Mouse (Mus musculus) embryonic facial prominence, embryonic 13.5 days (tissue): ENCODE measurements at regions not wholly inside any gene's neighbourhood (a gene's known extent, or its start where the extent isn't known, plus 50 kb on each side); places are given as distances from the start of the nearest gene placed in this dataset.

Source experiments
- ATAC-seq: fragments of 200-750 bp; cut with Nextera tagmentation; 2 replicates; pipeline ENCODE4 v1.8.0; 2017; ENCODE audit warnings: low read depth; ENCODE audit not compliant: insufficient number of reproducible peaks, insufficient read depth, low FRiP score, low TSS enrichment
- H3K27ac ChIP-seq: fragments of 300-500 bp; sonication (generic); 2 replicates; pipeline ENCODE4 v1.5.1; 2015; ENCODE audit warnings: moderate library complexity, mild to moderate bottlenecking, inconsistent platforms
- H3K27me3 ChIP-seq: fragments of 300-500 bp; sonication (generic); 2 replicates; pipeline ENCODE4 v1.6.1; 2015; ENCODE audit warnings: mild to moderate bottlenecking, inconsistent platforms
- H3K36me3 ChIP-seq: fragments of 300-500 bp; sonication (generic); 2 replicates; pipeline ENCODE4 v1.6.1; 2015; ENCODE audit warnings: mild to moderate bottlenecking, inconsistent platforms
- H3K4me1 ChIP-seq: fragments of 300-500 bp; sonication (generic); 2 replicates; pipeline ENCODE4 v1.6.1; 2015; ENCODE audit warnings: inconsistent platforms
- H3K4me2 ChIP-seq: fragments of 300-500 bp; sonication (generic); 2 replicates; pipeline ENCODE4 v1.6.1; 2015; ENCODE audit warnings: moderate library complexity, mild to moderate bottlenecking, inconsistent platforms
- H3K4me3 ChIP-seq: fragments of 300-500 bp; sonication (generic); 2 replicates; pipeline ENCODE4 v1.5.1; 2015; ENCODE audit warnings: mild to moderate bottlenecking, inconsistent platforms
- H3K9ac ChIP-seq: fragments of 300-500 bp; sonication (generic); 2 replicates; pipeline ENCODE4 v1.6.1; 2015; ENCODE audit warnings: mild to moderate bottlenecking, inconsistent platforms
- H3K9me3 ChIP-seq: fragments of 300-500 bp; sonication (generic); 2 replicates; pipeline ENCODE4 v1.6.1; 2016; ENCODE audit warnings: inconsistent platforms
- WGBS: fragments of 180-500 bp; shearing (Covaris S2); methylation state at CpG from one replicate; pipeline ENCODE4 v1.1.7; 2015; ENCODE audit warnings: mixed read lengths; 5-methylcytosine and 5-hydroxymethylcytosine counted together

DNA sequence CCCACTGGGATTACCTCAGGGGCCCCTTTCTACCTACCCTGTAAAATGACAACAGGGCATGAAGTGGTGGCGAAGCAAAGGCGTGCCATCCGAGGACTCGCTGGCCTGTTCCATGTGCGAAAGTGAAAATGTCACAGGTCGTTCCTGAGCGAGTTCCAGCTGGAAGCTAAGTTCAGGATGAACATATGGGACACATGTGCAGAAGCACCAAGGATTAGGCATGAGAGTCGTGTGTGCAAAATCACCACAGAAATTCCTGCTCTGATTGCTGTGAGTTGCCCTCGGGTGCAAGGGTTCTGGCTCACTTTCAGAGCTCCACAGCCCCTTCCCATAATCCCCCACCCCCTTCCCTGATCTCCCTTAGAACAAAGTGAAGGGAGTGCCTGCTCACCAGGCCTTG lies 147.6 kb upstream of the Nfe2l3 start:
- H3K27ac ChIP-seq: peak overlapping the region; percentile 87
- no peak overlapping the region for H3K4me3 ChIP-seq
- 51% methylated on average over 9 of the region's 9 CpGs for WGBS
- H3K9ac ChIP-seq: no peak overlapping the region
- H3K4me2 ChIP-seq: peak overlapping the region; percentile 27; the same call in 1 of the 2 replicates
- no peak for ATAC-seq
- peaks cover 45% of the 10 kb centered on the region for H3K4me1 ChIP-seq
- no peaks in the 10 kb centered on the region for H3K36me3 ChIP-seq
- no peaks in the 10 kb centered on the region for H3K27me3 ChIP-seq
- H3K9me3 ChIP-seq: no peaks in the 10 kb centered on the region

- H3K4me3 ChIP-seq: no peak overlapping the region
- H3K4me2 ChIP-seq: no peak overlapping the region
- no peak overlapping the region for H3K9ac ChIP-seq
- peaks cover 45% of the 10 kb centered on the region for H3K4me1 ChIP-seq
- H3K36me3 ChIP-seq: no peaks in the 10 kb centered on the region
- no peaks in the 10 kb centered on the region for H3K27me3 ChIP-seq
- ATAC-seq: no peak
- no peak overlapping the region for H3K27ac ChIP-seq
- H3K9me3 ChIP-seq: no peaks in the 10 kb centered on the region
- WGBS: 84% methylated on average over 2 of the region's 2 CpGs
Observed at GRCm38 (mm10) chr6:51286836-51287235, 145.6 kb upstream of the Nfe2l3 start.

DNA sequence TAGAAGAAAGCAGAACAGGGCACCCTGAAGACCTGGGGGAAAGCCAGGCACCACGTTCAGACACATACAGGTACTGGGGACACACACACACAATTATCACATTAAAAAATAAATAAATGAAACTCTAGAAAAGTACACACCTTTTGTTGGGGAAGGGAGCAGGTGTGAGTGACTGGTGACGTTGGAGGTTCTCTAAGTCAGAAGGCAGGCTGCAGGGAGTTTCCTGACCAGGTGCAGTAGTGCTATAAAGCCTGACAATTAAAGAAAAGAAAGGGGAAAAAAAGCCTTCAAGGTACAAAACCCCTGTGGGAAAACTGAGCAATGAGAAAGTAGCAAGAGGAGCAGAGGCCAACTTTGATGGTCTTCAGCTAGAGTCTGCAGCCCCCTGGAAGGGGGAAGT lies 145.1 kb upstream of the Nfe2l3 start:
- 65% methylated on average over 2 of the region's 2 CpGs for WGBS
- Histone ChIP-seq H3K27me3 (no peaks in the 10 kb centered on the region), H3K9ac (no peak overlapping the region), H3K4me2 (no peak overlapping the region), H3K4me3 (no peak overlapping the region), H3K36me3 (no peaks in the 10 kb centered on the region), H3K9me3 (no peaks in the 10 kb centered on the region), H3K27ac (peak overlapping the region; percentile 28; the same call in 1 of the 2 replicates), H3K4me1 (peaks cover 45% of the 10 kb centered on the region)
- no peak for ATAC-seq

DNA sequence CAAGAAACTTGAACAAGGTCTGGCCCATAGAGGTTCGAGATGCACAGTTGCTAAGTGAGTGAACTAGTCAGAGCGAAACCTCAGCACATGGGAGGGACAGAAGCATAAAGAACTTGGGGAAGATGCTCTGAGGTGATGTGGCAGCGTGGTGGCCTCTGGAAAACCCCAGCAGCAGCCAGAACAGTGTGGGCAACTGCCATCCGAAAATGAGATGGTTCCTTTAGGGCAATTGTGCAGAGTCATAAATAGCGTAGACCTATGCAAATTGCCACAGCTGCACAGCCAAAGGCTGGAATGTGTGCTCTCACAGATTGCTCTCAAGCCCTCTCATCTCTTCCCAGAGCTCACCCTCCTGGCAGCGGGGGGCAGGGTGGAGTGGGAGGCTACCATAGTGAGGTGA lies 144.7 kb upstream of the Nfe2l3 start:
- peaks cover 44% of the 10 kb centered on the region for H3K4me1 ChIP-seq
- no peak overlapping the region for H3K9ac ChIP-seq
- 53% methylated on average over 6 of the region's 6 CpGs for WGBS
- no peaks in the 10 kb centered on the region for H3K9me3 ChIP-seq
- no peaks in the 10 kb centered on the region for H3K27me3 ChIP-seq
- ATAC-seq: no peak
- H3K36me3 ChIP-seq: no peaks in the 10 kb centered on the region
- peak overlapping the region; percentile 28; the same call in 1 of the 2 replicates for H3K27ac ChIP-seq
- no peak overlapping the region for H3K4me3 ChIP-seq
- H3K4me2 ChIP-seq: no peak overlapping the region

- WGBS: 79% methylated on average over 7 of the region's 7 CpGs
Observed at GRCm38 (mm10) chr6:51288306-51289066, 144.0 kb upstream of the Nfe2l3 start.

DNA sequence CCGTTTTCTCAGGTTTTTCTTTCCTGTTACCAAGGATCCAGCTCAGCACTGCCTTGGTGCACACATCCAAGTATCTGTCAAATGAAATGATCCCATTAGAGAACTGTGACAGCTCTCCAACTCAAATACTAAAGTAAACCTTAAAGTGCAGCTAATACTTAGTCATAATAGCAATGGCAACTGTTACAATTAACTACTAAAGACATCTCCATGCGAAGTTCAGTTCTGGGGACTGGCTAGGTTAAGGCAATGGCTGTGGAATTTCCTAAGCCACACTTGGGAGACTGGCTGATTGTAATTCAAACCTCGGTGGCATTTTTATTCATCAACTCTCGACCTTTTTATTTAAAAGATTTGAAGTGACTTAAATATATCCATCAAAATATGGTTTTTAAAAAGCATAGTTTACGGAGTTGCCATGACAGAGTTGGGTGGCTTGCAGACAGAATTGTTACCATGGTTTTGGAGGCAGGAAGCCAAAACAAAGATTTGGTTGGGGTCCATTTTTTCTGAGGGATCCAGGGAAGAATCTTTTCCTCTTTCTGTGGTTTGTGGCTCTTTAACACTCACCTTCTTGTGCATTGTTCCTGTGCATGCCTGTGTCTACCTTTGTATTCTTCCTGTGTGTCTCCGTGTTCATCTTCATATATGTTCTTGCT lies 143.3 kb upstream of the Nfe2l3 start:
- ATAC-seq: no peak
- Histone ChIP-seq H3K9me3 (no peaks in the 10 kb centered on the region), H3K4me3 (no peak overlapping the region), H3K36me3 (no peaks in the 10 kb centered on the region), H3K9ac (no peak overlapping the region), H3K4me1 (peaks cover 33% of the 10 kb centered on the region), H3K27me3 (no peaks in the 10 kb centered on the region), H3K4me2 (no peak overlapping the region), H3K27ac (no peak overlapping the region; the same call in 1 of the 2 replicates)
- 58% methylated on average over 6 of the region's 6 CpGs for WGBS

More at GRCm38 (mm10) chr6:51288306-51289066, 144.0 kb upstream of the Nfe2l3 start:
- H3K4me2 ChIP-seq: no peak overlapping the region
- no peak overlapping the region for H3K9ac ChIP-seq
- 0 out of 2 replicates have a peak overlapping the region, but pooled peaks have one; percentile 28 for H3K27ac ChIP-seq
- ATAC-seq: no peak
- peaks cover 37% of the 10 kb centered on the region for H3K4me1 ChIP-seq
- H3K27me3 ChIP-seq: no peaks in the 10 kb centered on the region
- H3K9me3 ChIP-seq: no peaks in the 10 kb centered on the region
- no peaks in the 10 kb centered on the region for H3K36me3 ChIP-seq
- no peak overlapping the region for H3K4me3 ChIP-seq

- Histone ChIP-seq H3K27me3 (peaks cover 4% of the 10 kb centered on the region; the same call in 1 of the 2 replicates), H3K4me2 (no peak overlapping the region), H3K27ac (no peak overlapping the region), H3K4me1 (no peaks in the 10 kb centered on the region), H3K9me3 (peaks cover 8% of the 10 kb centered on the region), H3K4me3 (no peak overlapping the region), H3K9ac (no peak overlapping the region), H3K36me3 (no peaks in the 10 kb centered on the region)
- no peak for ATAC-seq
- WGBS: 80% methylated on average over 11 of the region's 11 CpGs
Observed at GRCm38 (mm10) chr6:51300694-51301417, 131.6 kb upstream of the Nfe2l3 start.

GRCm38 (mm10) chr6:51301831-51302230 lies 130.6 kb upstream of the Nfe2l3 start:
- no peak overlapping the region for H3K9ac ChIP-seq
- H3K27ac ChIP-seq: no peak overlapping the region
- no peak for ATAC-seq
- no peak overlapping the region for H3K4me2 ChIP-seq
- no peak overlapping the region for H3K4me3 ChIP-seq
- no peaks in the 10 kb centered on the region for H3K4me1 ChIP-seq
- WGBS: 92% methylated on average over 4 of the region's 4 CpGs
- H3K9me3 ChIP-seq: peaks cover 8% of the 10 kb centered on the region
- peaks cover 4% of the 10 kb centered on the region; the same call in 1 of the 2 replicates for H3K27me3 ChIP-seq
- no peaks in the 10 kb centered on the region for H3K36me3 ChIP-seq

DNA sequence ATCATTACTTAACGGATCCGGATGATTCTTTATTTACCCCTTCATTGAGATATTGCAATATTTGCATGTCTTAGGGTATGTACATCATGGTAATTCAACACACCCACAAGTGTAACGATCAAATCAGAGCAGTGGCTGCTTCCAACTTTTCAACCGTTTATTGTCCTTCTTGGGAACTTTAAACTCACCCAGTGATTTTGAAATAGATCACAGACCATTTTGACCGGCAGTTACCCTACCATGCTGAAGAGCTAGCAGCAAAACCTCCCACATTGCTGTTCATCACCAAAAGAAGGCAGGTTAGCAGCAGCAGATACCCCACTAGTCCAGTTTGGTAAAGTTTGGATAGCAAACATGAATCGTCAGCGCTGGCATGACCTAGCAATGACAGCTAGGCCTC lies 130.2 kb upstream of the Nfe2l3 start:
- Histone ChIP-seq H3K27ac (no peak overlapping the region), H3K4me1 (no peaks in the 10 kb centered on the region), H3K36me3 (no peaks in the 10 kb centered on the region), H3K9me3 (peaks cover 8% of the 10 kb centered on the region), H3K4me3 (no peak overlapping the region), H3K9ac (no peak overlapping the region), H3K27me3 (peaks cover 4% of the 10 kb centered on the region; the same call in 1 of the 2 replicates), H3K4me2 (no peak overlapping the region)
- WGBS: 91% methylated on average over 7 of the region's 7 CpGs
- no peak for ATAC-seq

- no peaks in the 10 kb centered on the region for H3K9me3 ChIP-seq
- 68% methylated on average over 2 of the region's 2 CpGs for WGBS
- ATAC-seq: no peak
Observed at GRCm38 (mm10) chr6:51318341-51318740, 114.1 kb upstream of the Nfe2l3 start.

GRCm38 (mm10) chr6:51320019-51320418 lies 112.5 kb upstream of the Nfe2l3 start:
- H3K36me3 ChIP-seq: no peaks in the 10 kb centered on the region
- H3K4me1 ChIP-seq: peaks cover 8% of the 10 kb centered on the region
- H3K9me3 ChIP-seq: no peaks in the 10 kb centered on the region
- H3K4me2 ChIP-seq: no peak overlapping the region
- WGBS: 74% methylated on average over 1 of the region's 1 CpGs
- H3K27ac ChIP-seq: no peak overlapping the region
- no peaks in the 10 kb centered on the region for H3K27me3 ChIP-seq
- ATAC-seq: no peak
- H3K9ac ChIP-seq: 0 out of 2 replicates have a peak overlapping the region, but pooled peaks have one; percentile 11
- no peak overlapping the region for H3K4me3 ChIP-seq

More at GRCm38 (mm10) chr6:51318341-51318740, 114.1 kb upstream of the Nfe2l3 start:
- no peak overlapping the region for H3K9ac ChIP-seq
- H3K36me3 ChIP-seq: no peaks in the 10 kb centered on the region
- peaks cover 5% of the 10 kb centered on the region for H3K4me1 ChIP-seq
- no peak overlapping the region for H3K27ac ChIP-seq
- no peak overlapping the region for H3K4me2 ChIP-seq
- H3K4me3 ChIP-seq: no peak overlapping the region
- H3K27me3 ChIP-seq: no peaks in the 10 kb centered on the region
